Mouse (Mus musculus): ENCODE measurements around the gene Mcf2l. TPM values are rescaled to one million over a fixed set of nuclear protein-coding genes. Genes with fewer than 3 reads are reported as not detected.

Mcf2l gene
- polyA plus RNA-seq, 1 experiment from 2014 or later = 58.7 TPM

- WGBS = 79% methylated on average over 6 of the region's 6 CpGs
- H3K36me3 ChIP-seq (ENCODE audit: control insufficient read depth, insufficient read depth, low read length) = no peaks in the 10 kb centered on the region
- ATAC-seq (ENCODE audit: insufficient read depth, low FRiP score, low TSS enrichment) = no peak
These were observed 7.8 kb upstream of the Mcf2l start for GRCm38 (mm10) chr8:12865790-12866189.

DNA sequence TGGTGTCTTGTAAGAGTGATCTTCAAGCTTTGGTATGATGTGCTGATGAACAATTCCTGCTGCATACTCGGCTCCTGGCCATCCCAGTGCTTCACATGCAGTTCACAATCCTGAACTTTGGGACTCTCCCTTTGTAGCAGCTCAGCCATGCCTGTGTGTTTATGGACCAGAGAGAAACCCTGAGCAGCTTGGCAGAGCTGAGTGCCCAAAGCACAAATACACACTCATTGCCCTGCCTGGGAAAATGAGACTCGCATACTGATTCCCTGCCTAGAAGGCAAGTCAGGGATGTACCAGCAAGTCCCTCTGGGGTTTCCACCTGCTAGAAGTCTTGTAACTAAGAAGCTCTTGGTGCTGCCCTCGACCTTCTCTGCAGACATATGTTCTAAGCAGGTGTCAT, 3.9 kb upstream of the Mcf2l start:
- Histone ChIP-seq H3K4me2 (ENCODE audit: low read depth) (no peak overlapping the region), H3K27ac (ENCODE audit: low read depth, low read length) (no peak overlapping the region), H3K4me3 (ENCODE audit: low read depth, low read length) (no peak overlapping the region), H3K4me1 (ENCODE audit: control insufficient read depth, insufficient read depth, low read length) (peaks cover 10% of the 10 kb centered on the region; the same call in 1 of the 2 replicates), H3K9ac (ENCODE audit: low read length) (no peak overlapping the region), H3K36me3 (ENCODE audit: control insufficient read depth, insufficient read depth, low read length) (no peaks in the 10 kb centered on the region), H3K9me3 (ENCODE audit: control insufficient read depth, low read length) (no peaks in the 10 kb centered on the region), H3K27me3 (ENCODE audit: control insufficient read depth, insufficient read depth, low read length) (no peaks in the 10 kb centered on the region)
- DNase-seq (ENCODE audit: low spot score) (no peak), ATAC-seq (ENCODE audit: insufficient read depth, low FRiP score, low TSS enrichment) (no peak)
- 90% methylated on average over 3 of the region's 3 CpGs for WGBS

More at GRCm38 (mm10) chr8:12865790-12866189, 7.8 kb upstream of the Mcf2l start:
- Histone ChIP-seq H3K4me3 (ENCODE audit: low read depth, low read length) (no peak overlapping the region), H3K9ac (ENCODE audit: low read length) (no peak overlapping the region), H3K27ac (ENCODE audit: low read depth, low read length) (no peak overlapping the region), H3K4me2 (ENCODE audit: low read depth) (no peak overlapping the region), H3K9me3 (ENCODE audit: control insufficient read depth, low read length) (no peaks in the 10 kb centered on the region), H3K27me3 (ENCODE audit: control insufficient read depth, insufficient read depth, low read length) (no peaks in the 10 kb centered on the region), H3K4me1 (ENCODE audit: control insufficient read depth, insufficient read depth, low read length) (no peaks in the 10 kb centered on the region; the same call in 1 of the 2 replicates)
- DNase-seq (ENCODE audit: low spot score) = no peak

GRCm38 (mm10) chr8:12870656-12871055, 3.0 kb upstream of the Mcf2l start:
- Histone ChIP-seq H3K36me3 (ENCODE audit: control insufficient read depth, insufficient read depth, low read length) (no peaks in the 10 kb centered on the region), H3K9ac (ENCODE audit: low read length) (no peak overlapping the region; the same call in 1 of the 2 replicates), H3K27me3 (ENCODE audit: control insufficient read depth, insufficient read depth, low read length) (no peaks in the 10 kb centered on the region), H3K4me2 (ENCODE audit: low read depth) (no peak overlapping the region), H3K9me3 (ENCODE audit: control insufficient read depth, low read length) (no peaks in the 10 kb centered on the region), H3K27ac (ENCODE audit: low read depth, low read length) (no peak overlapping the region), H3K4me1 (ENCODE audit: control insufficient read depth, insufficient read depth, low read length) (peaks cover 10% of the 10 kb centered on the region; the same call in 1 of the 2 replicates), H3K4me3 (ENCODE audit: low read depth, low read length) (no peak overlapping the region)
- no peak for ATAC-seq (ENCODE audit: insufficient read depth, low FRiP score, low TSS enrichment)
- DNase-seq (ENCODE audit: low spot score) = no peak
- WGBS = 83% methylated on average over 5 of the region's 5 CpGs

DNA sequence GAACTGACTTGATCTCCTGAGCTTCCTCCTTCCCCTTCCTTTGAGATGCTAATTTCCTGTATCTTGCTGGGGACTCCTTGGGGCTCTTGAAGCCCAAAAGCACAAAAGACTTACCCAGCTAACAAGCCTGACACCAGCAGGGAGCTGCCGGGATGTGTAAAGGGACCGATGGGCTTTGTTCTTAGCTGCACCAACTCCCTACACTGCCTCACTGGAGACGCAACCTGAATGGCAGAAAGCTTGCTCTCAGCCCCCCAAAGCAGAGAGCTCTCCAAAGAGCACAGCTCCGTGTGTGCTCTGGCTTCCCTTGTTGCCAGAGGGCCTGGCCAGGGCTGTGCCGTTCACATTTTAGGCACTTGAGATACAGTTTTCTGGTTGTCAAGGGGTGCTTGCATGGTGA, 2.1 kb upstream of the Mcf2l start:
- H3K4me3 ChIP-seq (ENCODE audit: low read depth, low read length) = no peak overlapping the region
- DNase-seq (ENCODE audit: low spot score) (peak; percentile 63), ATAC-seq (ENCODE audit: insufficient read depth, low FRiP score, low TSS enrichment) (peak; percentile 42; the same call in 1 of the 2 replicates)
- no peak overlapping the region for H3K4me2 ChIP-seq (ENCODE audit: low read depth)
- 4% methylated on average over 5 of the region's 5 CpGs for WGBS
- H3K36me3 ChIP-seq (ENCODE audit: control insufficient read depth, insufficient read depth, low read length) = no peaks in the 10 kb centered on the region
- peak overlapping the region; percentile 39 for H3K9ac ChIP-seq (ENCODE audit: low read length)
- no peaks in the 10 kb centered on the region for H3K9me3 ChIP-seq (ENCODE audit: control insufficient read depth, low read length)
- no peaks in the 10 kb centered on the region for H3K27me3 ChIP-seq (ENCODE audit: control insufficient read depth, insufficient read depth, low read length)
- H3K4me1 ChIP-seq (ENCODE audit: control insufficient read depth, insufficient read depth, low read length) = peaks cover 10% of the 10 kb centered on the region; the same call in 1 of the 2 replicates
- H3K27ac ChIP-seq (ENCODE audit: low read depth, low read length) = peak overlapping the region; percentile 54

DNA sequence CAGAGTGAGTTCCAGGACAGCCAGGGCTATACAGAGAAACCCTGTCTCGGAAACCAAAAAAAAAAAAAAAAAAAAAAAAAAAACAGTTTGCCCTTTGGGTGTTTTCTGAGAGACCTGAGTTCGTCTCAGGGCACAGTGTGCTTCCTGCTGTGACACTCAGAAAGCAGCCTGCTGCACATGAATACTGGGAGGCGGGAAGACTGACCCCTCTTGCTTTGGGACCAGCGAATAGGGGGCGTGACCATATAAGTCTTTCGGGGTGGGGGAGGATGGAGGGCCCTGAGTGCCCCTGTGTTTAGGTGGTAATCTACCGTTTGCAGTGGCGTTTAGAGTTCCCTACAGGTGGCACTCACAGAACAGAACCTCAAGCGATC, 636 bp upstream of the Mcf2l start:
- H3K27ac ChIP-seq (ENCODE audit: low read depth, low read length) = no peak overlapping the region

DNA sequence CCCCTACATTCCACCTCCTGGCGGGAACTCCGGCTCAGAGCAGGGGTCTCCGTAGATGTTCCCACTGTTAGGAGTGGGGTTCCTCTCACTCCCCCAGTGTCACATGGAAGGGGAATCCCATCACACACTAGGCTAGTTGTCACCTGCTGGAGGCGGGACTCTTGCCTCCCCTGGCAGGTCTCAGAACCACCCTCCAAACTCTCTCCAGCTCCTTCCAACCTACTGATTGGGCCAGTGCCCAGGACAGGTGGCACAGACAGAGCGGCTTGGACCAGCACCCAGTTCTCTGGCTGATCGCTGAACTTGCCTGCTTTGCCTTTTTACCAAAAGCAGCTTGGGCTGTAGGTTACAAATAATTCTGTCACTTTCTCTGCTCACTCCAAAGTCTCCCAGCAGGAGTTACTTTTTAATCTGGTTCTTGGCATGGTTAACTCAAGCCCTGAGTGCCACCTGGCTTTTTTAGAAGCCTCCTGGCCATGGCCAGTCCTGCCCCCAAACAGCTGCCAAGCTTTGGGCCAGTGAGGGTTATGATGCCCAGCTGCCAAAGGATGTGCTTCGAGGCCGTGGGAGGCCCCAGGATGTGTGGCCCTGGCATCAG, 687 bp downstream of the Mcf2l start:
- H3K4me3 ChIP-seq (ENCODE audit: low read depth, low read length) = peak overlapping the region; percentile 37
- DNase-seq (ENCODE audit: low spot score) (no peak), ATAC-seq (ENCODE audit: insufficient read depth, low FRiP score, low TSS enrichment) (peak; percentile 49)
- H3K4me2 ChIP-seq (ENCODE audit: low read depth) = peak overlapping the region; percentile 60
- H3K4me1 ChIP-seq (ENCODE audit: control insufficient read depth, insufficient read depth, low read length) = peaks cover 10% of the 10 kb centered on the region; the same call in 1 of the 2 replicates
- no peaks in the 10 kb centered on the region for H3K9me3 ChIP-seq (ENCODE audit: control insufficient read depth, low read length)
- H3K27ac ChIP-seq (ENCODE audit: low read depth, low read length) = no peak overlapping the region
- no peaks in the 10 kb centered on the region for H3K27me3 ChIP-seq (ENCODE audit: control insufficient read depth, insufficient read depth, low read length)
- 17% methylated on average over 8 of the region's 8 CpGs for WGBS
- H3K36me3 ChIP-seq (ENCODE audit: control insufficient read depth, insufficient read depth, low read length) = no peaks in the 10 kb centered on the region
- H3K9ac ChIP-seq (ENCODE audit: low read length) = peak overlapping the region; percentile 45

More for the DNA sequence above, 636 bp upstream of the Mcf2l start:
- ATAC-seq (ENCODE audit: insufficient read depth, low FRiP score, low TSS enrichment) (no peak), DNase-seq (ENCODE audit: low spot score) (no peak)
- H3K4me2 ChIP-seq (ENCODE audit: low read depth) = peak overlapping the region; percentile 60
- 12% methylated on average over 9 of the region's 9 CpGs for WGBS
- no peaks in the 10 kb centered on the region for H3K36me3 ChIP-seq (ENCODE audit: control insufficient read depth, insufficient read depth, low read length)
- no peaks in the 10 kb centered on the region for H3K27me3 ChIP-seq (ENCODE audit: control insufficient read depth, insufficient read depth, low read length)
- no peaks in the 10 kb centered on the region for H3K9me3 ChIP-seq (ENCODE audit: control insufficient read depth, low read length)
- H3K9ac ChIP-seq (ENCODE audit: low read length) = no peak overlapping the region
- peak overlapping the region; percentile 37 for H3K4me3 ChIP-seq (ENCODE audit: low read depth, low read length)
- H3K4me1 ChIP-seq (ENCODE audit: control insufficient read depth, insufficient read depth, low read length) = peaks cover 10% of the 10 kb centered on the region; the same call in 1 of the 2 replicates

DNA sequence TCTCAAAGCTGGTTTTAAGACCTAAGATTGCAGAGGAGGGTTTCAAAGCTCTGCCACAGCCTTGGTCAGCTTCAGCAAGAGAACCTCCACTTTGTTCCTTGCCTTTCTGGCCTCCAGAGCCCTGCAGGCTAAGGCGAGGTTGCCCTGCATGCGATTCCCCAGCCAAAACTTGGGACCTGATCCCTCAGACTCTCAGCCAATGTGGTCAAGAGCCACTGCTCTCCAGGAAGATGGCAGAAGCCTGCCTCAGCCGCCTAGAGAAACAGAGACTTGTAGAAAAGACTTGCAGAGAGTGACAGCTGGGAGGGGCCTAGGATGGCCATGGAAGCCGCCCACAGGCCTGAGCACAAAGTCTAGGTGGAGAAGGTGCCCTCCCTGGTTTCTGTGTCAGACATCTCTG, 1.4 kb downstream of the Mcf2l start:
- no peak for DNase-seq (ENCODE audit: low spot score)
- Histone ChIP-seq H3K36me3 (ENCODE audit: control insufficient read depth, insufficient read depth, low read length) (no peaks in the 10 kb centered on the region), H3K4me2 (ENCODE audit: low read depth) (no peak overlapping the region), H3K9me3 (ENCODE audit: control insufficient read depth, low read length) (no peaks in the 10 kb centered on the region), H3K27ac (ENCODE audit: low read depth, low read length) (no peak overlapping the region), H3K4me3 (ENCODE audit: low read depth, low read length) (no peak overlapping the region), H3K4me1 (ENCODE audit: control insufficient read depth, insufficient read depth, low read length) (peaks cover 10% of the 10 kb centered on the region; the same call in 1 of the 2 replicates), H3K27me3 (ENCODE audit: control insufficient read depth, insufficient read depth, low read length) (no peaks in the 10 kb centered on the region), H3K9ac (ENCODE audit: low read length) (no peak overlapping the region)
- 72% methylated on average over 4 of the region's 4 CpGs for WGBS
- no peak for ATAC-seq (ENCODE audit: insufficient read depth, low FRiP score, low TSS enrichment)

- peaks cover 6% of the 10 kb centered on the region; the same call in 1 of the 2 replicates for H3K4me1 ChIP-seq (ENCODE audit: control insufficient read depth, insufficient read depth, low read length)
- ATAC-seq (ENCODE audit: insufficient read depth, low FRiP score, low TSS enrichment) = no peak
- 83% methylated on average over 6 of the region's 6 CpGs for WGBS
These were observed 3.5 kb downstream of the Mcf2l start for GRCm38 (mm10) chr8:12877126-12877525.

GRCm38 (mm10) chr8:12880163-12880562, 6.6 kb downstream of the Mcf2l start:
- Histone ChIP-seq H3K9me3 (ENCODE audit: control insufficient read depth, low read length) (no peaks in the 10 kb centered on the region), H3K4me2 (ENCODE audit: low read depth) (no peak overlapping the region), H3K4me1 (ENCODE audit: control insufficient read depth, insufficient read depth, low read length) (no peaks in the 10 kb centered on the region), H3K4me3 (ENCODE audit: low read depth, low read length) (no peak overlapping the region), H3K9ac (ENCODE audit: low read length) (no peak overlapping the region), H3K27me3 (ENCODE audit: control insufficient read depth, insufficient read depth, low read length) (no peaks in the 10 kb centered on the region), H3K27ac (ENCODE audit: low read depth, low read length) (no peak overlapping the region), H3K36me3 (ENCODE audit: control insufficient read depth, insufficient read depth, low read length) (no peaks in the 10 kb centered on the region)
- DNase-seq (ENCODE audit: low spot score) = no peak
- 95% methylated on average over 6 of the region's 6 CpGs for WGBS
- ATAC-seq (ENCODE audit: insufficient read depth, low FRiP score, low TSS enrichment) = no peak

More at GRCm38 (mm10) chr8:12877126-12877525, 3.5 kb downstream of the Mcf2l start:
- no peaks in the 10 kb centered on the region for H3K9me3 ChIP-seq (ENCODE audit: control insufficient read depth, low read length)
- H3K4me3 ChIP-seq (ENCODE audit: low read depth, low read length) = no peak overlapping the region
- no peak overlapping the region for H3K4me2 ChIP-seq (ENCODE audit: low read depth)
- DNase-seq (ENCODE audit: low spot score) = no peak
- H3K9ac ChIP-seq (ENCODE audit: low read length) = no peak overlapping the region
- no peaks in the 10 kb centered on the region for H3K36me3 ChIP-seq (ENCODE audit: control insufficient read depth, insufficient read depth, low read length)
- H3K27me3 ChIP-seq (ENCODE audit: control insufficient read depth, insufficient read depth, low read length) = no peaks in the 10 kb centered on the region
- no peak overlapping the region for H3K27ac ChIP-seq (ENCODE audit: low read depth, low read length)
